Mouse (Mus musculus): ENCODE data around the gene Gm17087. TPM values are rescaled to one million over a fixed set of nuclear protein-coding genes. Genes with fewer than 3 reads are reported as not detected.

Gm17087 gene
- polyA plus RNA-seq (2012; ENCODE audit: low replicate concordance) = not detected in 2 replicates

GRCm38 (mm10) chr17:8566850-8567249 lies at the start of gene Gm17087:
TSS of gene Gm17087 (minus strand) at chr17:8566950.

GRCm38 (mm10) chr17:8525225-8525721 lies 41.5 kb downstream of the Gm17087 start, which contains the start of gene Pde10a:
TSS of gene Pde10a (plus strand) at chr17:8525372.

Other genes starting within 250 kb of the Gm17087 start
- gene Prr18, start 229.5 kb downstream of the Gm17087 start, polyA plus RNA-seq (2012; ENCODE audit: low replicate concordance) = 0.69 and 1.7 TPM in 2 replicates
- gene T2, start 211.0 kb downstream of the Gm17087 start, polyA plus RNA-seq (2012; ENCODE audit: low replicate concordance) = not detected in 2 replicates
- not detected in 2 replicates for gene T, start 132.5 kb downstream of the Gm17087 start, polyA plus RNA-seq (2012; ENCODE audit: low replicate concordance)
- 2.4 and 3.6 TPM in 2 replicates for gene Pde10a, start 41.6 kb downstream of the Gm17087 start, polyA plus RNA-seq (2012; ENCODE audit: low replicate concordance)